In the genomic region with DNA sequence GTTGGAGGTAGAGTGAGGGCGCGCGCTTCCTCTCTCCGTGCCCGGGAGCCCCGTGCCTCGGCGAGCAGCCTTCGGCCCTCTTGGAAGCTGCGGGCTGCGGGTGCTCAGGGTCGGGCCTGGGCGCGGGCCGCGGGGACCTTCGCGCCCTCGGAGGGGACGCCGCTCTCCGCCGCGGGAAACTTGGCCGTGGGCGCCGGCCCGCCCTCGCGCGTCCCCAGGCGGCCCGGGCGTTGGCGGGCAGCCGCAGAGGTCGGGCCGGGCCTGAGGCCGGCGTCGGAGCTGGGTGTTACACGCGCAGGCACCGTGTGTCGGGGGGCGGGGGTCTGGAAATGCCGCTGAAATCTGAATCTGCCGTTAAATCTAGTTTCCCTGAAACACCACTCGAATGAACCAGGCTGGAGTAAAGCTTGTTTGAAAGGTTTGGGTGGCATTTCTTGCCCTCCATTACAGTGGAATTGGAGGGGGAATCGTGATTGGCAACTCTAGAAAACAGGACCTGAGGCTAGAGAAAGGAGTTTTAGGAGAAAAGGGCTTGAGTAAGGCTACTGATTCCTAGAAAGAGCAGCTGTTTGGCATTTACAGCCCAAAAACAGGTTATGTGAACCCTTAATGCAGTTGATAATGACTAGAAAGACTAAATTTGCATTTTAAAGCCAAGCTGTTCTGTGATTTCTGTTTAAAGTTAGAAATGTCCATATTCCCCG, we compare ENCODE assay signal across 9 mouse cellular contexts. TPM values are rescaled to one million over a fixed set of nuclear protein-coding genes. Genes with fewer than 3 reads are reported as not detected.
DNase-seq lines count a peak whose midpoint lies in the region; ATAC-seq and TF ChIP-seq lines count a peak whose summit lies in the region.
"Had no signal": no experiment of that assay in that cellular context is flagged by ENCODE, and none has a peak within 500 bp of the region (broad histone marks: within the 10 kb centered on the region; RNA-seq: fewer than 3 reads in every experiment).

No protein-coding gene starts in this region.

- H3K4me3 ChIP-seq in CH12.LX (replicated peaks in 1 of 3; ENCODE audit: low read depth in 2 of 3, low read length in 2 of 3, poor library complexity in 1 of 3), result peak overlapping the region; percentile 88 to 98 (median 89)
- H3K4me3 ChIP-seq in heart, embryonic 14.5 days (ENCODE audit: control insufficient read depth in 1 of 2, insufficient read depth in 1 of 2, low read depth in 1 of 2, low read length in 2 of 2), result peak overlapping the region; percentile 63 to 90
- H3K4me3 ChIP-seq in liver, adult 2 months (ENCODE audit: insufficient read depth, low read depth, low read length), result peak overlapping the region; percentile 89
- H3K4me3 ChIP-seq in myocyte, result peak overlapping the region; percentile 83

- no peaks in the 10 kb centered on the region for H3K9me3 ChIP-seq in CH12.LX (replicated peaks; ENCODE audit: low read length)
- no peaks in the 10 kb centered on the region for H3K9me3 ChIP-seq in heart, embryonic 14.5 days (ENCODE audit: control insufficient read depth, low read length)

- H3K27me3 ChIP-seq in CH12.LX (replicated peaks) (no peaks in the 10 kb centered on the region), myocyte (ENCODE audit: control insufficient read depth, insufficient read depth, insufficient read length) (no peaks in the 10 kb centered on the region)
- H3K27me3 ChIP-seq in heart, embryonic 14.5 days (ENCODE audit: control insufficient read depth, insufficient read depth, low read length), result no peaks in the 10 kb centered on the region
- no peaks in the 10 kb centered on the region for H3K27me3 ChIP-seq in liver, adult 2 months (ENCODE audit: control insufficient read depth, insufficient read depth, low read length)

- H3K27ac ChIP-seq in CH12.LX (ENCODE audit: insufficient read depth, low read depth), result peak overlapping the region; percentile 67
- H3K27ac ChIP-seq in heart, embryonic 14.5 days (replicated peaks in 1 of 2; ENCODE audit: control insufficient read depth in 1 of 2, insufficient read depth in 1 of 2, low read depth in 2 of 2, low read length in 2 of 2), result peak overlapping the region; percentile 78 to 96
- peak overlapping the region; percentile 85 for H3K27ac ChIP-seq in liver, adult 2 months (replicated peaks; ENCODE audit: insufficient read depth, low read depth, low read length)

- TF ChIP-seq CTCF in CH12.LX (conservative IDR thresholded peaks at IDR 0.05 in 1 of 2, IDR thresholded peaks at IDR 0.05 in 1 of 2; ENCODE audit: low read depth in 2 of 2, low read length in 2 of 2), result no peak
- no peak for TF ChIP-seq CTCF in liver, adult 2 months (IDR thresholded peaks at IDR 0.05; ENCODE audit: low read depth, low read length)

- no peak for TF ChIP-seq RAD21 in CH12.LX (IDR thresholded peaks at IDR 0.05; ENCODE audit: low read depth, low read length)

- DNase-seq in gastrocnemius, adult 18-20 months (ENCODE audit: low spot score), result peak; percentile 52
- no peak for DNase-seq in gastrocnemius, postnatal 25 days
- peak; percentile 18 for DNase-seq in CH12.LX (ENCODE audit: extremely low read depth)
- peak; percentile 57 for DNase-seq in embryo, embryonic 9.5 days (ENCODE audit: extremely low spot score)
- DNase-seq in liver, adult 2 months (ENCODE audit: extremely low read depth, low read depth, low spot score), result peak; percentile 31
- DNase-seq in cerebellum, adult 11-12 months, result no peak

- H3K4me2 ChIP-seq in CH12.LX (ENCODE audit: insufficient read depth, low read depth, poor library complexity, severe bottlenecking), result peak overlapping the region; percentile 95; the same call in 1 of the 2 replicates
- peak overlapping the region; percentile 87 for H3K4me2 ChIP-seq in heart, embryonic 14.5 days (ENCODE audit: low read length)
- peak overlapping the region; percentile 85 for H3K4me2 ChIP-seq in myocyte (ENCODE audit: low read depth)

- in situ Hi-C loops in CH12.LX (cut with MboI; ENCODE audit: low pct_ligation_motif_present, low pct_unique_long_range_greater_than_20kb, low sequenced_read_pairs), result loop anchor here (10.0 kb wide), 1 partner anchor 62 kb away; the partner anchor contains the start of gene Msgn1

- peaks cover 54% of the 10 kb centered on the region for H3K79me2 ChIP-seq in CH12.LX (replicated peaks; ENCODE audit: control insufficient read depth, extremely low read depth, insufficient read depth, poor library complexity, severe bottlenecking)
- H3K79me2 ChIP-seq in liver, adult 2 months (ENCODE audit: control insufficient read depth, insufficient read depth, low read length), result peaks cover 8% of the 10 kb centered on the region; the same call in 1 of the 2 replicates
- peaks cover 85% of the 10 kb centered on the region for H3K79me2 ChIP-seq in myocyte (ENCODE audit: control insufficient read depth, insufficient read depth)

- TF ChIP-seq POLR2A in CH12.LX (IDR thresholded peaks at IDR 0.05; ENCODE audit: low read depth, low read length) (no peak), myocyte (IDR thresholded peaks at IDR 0.05; ENCODE audit: insufficient read length, low read depth) (no peak)
- TF ChIP-seq POLR2A in liver, adult 2 months (IDR thresholded peaks at IDR 0.05; ENCODE audit: extremely low read depth, insufficient read depth, low read length), result no peak

- H3ac ChIP-seq in myocyte (ENCODE audit: control insufficient read depth, insufficient read length), result peak overlapping the region; percentile 36

- ATAC-seq in heart, embryonic 14.5 days (ENCODE audit: insufficient number of reproducible peaks, insufficient read depth, low FRiP score, low read depth), result peak; percentile 55

- H3K36me3 ChIP-seq in CH12.LX (replicated peaks in 1 of 2; ENCODE audit: control insufficient read depth in 1 of 2, insufficient read depth in 1 of 2, low read length in 1 of 2) (peaks cover 0 to 7% of the 10 kb centered on the region in 2 experiments), myocyte (ENCODE audit: control insufficient read depth, insufficient read depth) (peaks cover 2% of the 10 kb centered on the region)
- peaks cover 2% of the 10 kb centered on the region; the same call in 1 of the 2 replicates for H3K36me3 ChIP-seq in heart, embryonic 14.5 days (ENCODE audit: control insufficient read depth, insufficient read depth, low read length)
- H3K36me3 ChIP-seq in liver, adult 2 months (ENCODE audit: control insufficient read depth, insufficient read depth, low read length), result peaks cover 3% of the 10 kb centered on the region; the same call in 1 of the 2 replicates

- no peak for TF ChIP-seq EP300 in CH12.LX (IDR thresholded peaks at IDR 0.05; ENCODE audit: low read length)

- peaks cover 0 to 33% of the 10 kb centered on the region in 2 experiments; a peak in 2 of 4 replicates for H3K4me1 ChIP-seq in CH12.LX (ENCODE audit: control insufficient read depth in 1 of 2, insufficient read depth in 2 of 2)
- peaks cover 2 to 27% of the 10 kb centered on the region in 2 experiments; a peak in 3 of 4 replicates for H3K4me1 ChIP-seq in heart, embryonic 14.5 days (ENCODE audit: control insufficient read depth in 2 of 2, insufficient read depth in 2 of 2, low read length in 2 of 2)
- H3K4me1 ChIP-seq in liver, adult 2 months (ENCODE audit: control insufficient read depth, insufficient read depth, low read length), result peaks cover 10% of the 10 kb centered on the region

- peak overlapping the region; percentile 93 for H3K9ac ChIP-seq in CH12.LX (ENCODE audit: insufficient read depth, low read depth)
- H3K9ac ChIP-seq in heart, embryonic 14.5 days (ENCODE audit: low read length), result peak overlapping the region; percentile 97
- peak overlapping the region; percentile 91 for H3K9ac ChIP-seq in liver, adult 2 months (ENCODE audit: low read depth, low read length)

- under 1% methylated on average over 46 of the region's 51 CpGs for WGBS in heart, embryonic 14.5 days
- under 1% methylated on average over 51 of the region's 51 CpGs for WGBS in liver, adult 2 months

- dilution Hi-C loops in CH12.LX (cut with MboI; ENCODE audit: extremely low pct_ligation_motif_present, extremely low pct_unique_long_range_greater_than_20kb, low sequenced_read_pairs), result no loop called here

TF ChIP-seq in CH12.LX, 34 proteins besides CTCF, POLR2A, EP300 and RAD21 (continues in another document):
- TF ChIP-seq E2F4 (IDR thresholded peaks at IDR 0.05; ENCODE audit: insufficient replicate concordance, low read depth, low read length), result no peak
- no peak for TF ChIP-seq RCOR1 (conservative IDR thresholded peaks at IDR 0.05; ENCODE audit: low read depth, low read length)
- no peak for TF ChIP-seq ZC3H11A (IDR thresholded peaks at IDR 0.05; ENCODE audit: low read depth, low read length)

TF ChIP-seq in myocyte, 11 proteins besides CTCF, POLR2A, EP300 and RAD21:
- TF ChIP-seq MYOG (IDR thresholded peaks at IDR 0.05; ENCODE audit: control insufficient read depth in 1 of 3, insufficient read depth in 1 of 3, insufficient read length in 2 of 3, low read depth in 2 of 3), result no peak
- TF ChIP-seq E2F4 (IDR thresholded peaks at IDR 0.05; ENCODE audit: insufficient read depth), result no peak

RNA-seq across cellular contexts. Expression of gene Smc6, which starts 0.7 kb away (rescaled TPM):
- 10 to 100 TPM; 27.1 to 35.7 TPM for total RNA-seq in gastrocnemius, adult 18-20 months (2021)
- 10 to 100 TPM; 25.4 to 31.7 TPM for total RNA-seq in gastrocnemius, postnatal 25 days (2021)
- 48.9 and 50.1 TPM in 2 replicates for total RNA-seq in CH12.LX (2012; rRNA removed)
- total RNA-seq in CH12.LX (2014; rRNA removed), result 47.9 and 55.8 TPM in 2 replicates
- polyA plus RNA-seq in CH12.LX (2012; ENCODE audit: insufficient read length, low read depth), result 62.9 and 84.4 TPM in 2 replicates
- 106 and 108 TPM in 2 replicates for polyA plus RNA-seq in heart, embryonic 14.5 days (2014; fragmentation: Nextera tagmentation; extraction: Ambion mirVana)
- total RNA-seq in liver, adult 2 months (2014; rRNA removed), result 21.3 and 22.7 TPM in 2 replicates
- 1.9 and 2.1 TPM in 2 replicates for polyA plus RNA-seq in liver, adult 2 months (2012; rRNA removed)
- 11.2 TPM for polyA plus RNA-seq in myocyte (2012; fragmentation: generic; extraction: Trizol)

RNA-seq across cellular contexts. Expression of gene Gen1, which starts 0.8 kb away (rescaled TPM):
- total RNA-seq in gastrocnemius, adult 18-20 months (2021), result 1 to 10 TPM; 2.4 to 4.6 TPM
- total RNA-seq in gastrocnemius, postnatal 25 days (2021), result 1 to 10 TPM; 2.5 to 3.2 TPM
- total RNA-seq in CH12.LX (2012; rRNA removed) (13.2 and 16.8 TPM in 2 replicates), CH12.LX (2014; rRNA removed) (14.4 and 14.8 TPM in 2 replicates)
- polyA plus RNA-seq in CH12.LX (2012; ENCODE audit: insufficient read length, low read depth) (14.3 and 15.3 TPM in 2 replicates), myocyte (2012; fragmentation: generic; extraction: Trizol) (1.8 TPM)
- polyA plus RNA-seq in heart, embryonic 14.5 days (2014; fragmentation: Nextera tagmentation; extraction: Ambion mirVana), result 6.1 and 11.2 TPM in 2 replicates
- total RNA-seq in liver, adult 2 months (2014; rRNA removed), result 0.74 TPM in 2 replicates
- polyA plus RNA-seq in liver, adult 2 months (2012; rRNA removed), result 0.05 and 0.14 TPM in 2 replicates

RNA-seq across cellular contexts. Expression of gene Msgn1, which starts 57.7 kb away (rescaled TPM):
- not detected for total RNA-seq in gastrocnemius, adult 18-20 months (2021)
- total RNA-seq in gastrocnemius, postnatal 25 days (2021), result not detected
- total RNA-seq in CH12.LX (2012; rRNA removed) (not detected in 2 replicates), CH12.LX (2014; rRNA removed) (not detected in 2 replicates)
- polyA plus RNA-seq in CH12.LX (2012; ENCODE audit: insufficient read length, low read depth) (not detected in 2 replicates), myocyte (2012; fragmentation: generic; extraction: Trizol) (not detected)
- 0.35 and 0.47 TPM in 2 replicates for polyA plus RNA-seq in heart, embryonic 14.5 days (2014; fragmentation: Nextera tagmentation; extraction: Ambion mirVana)
- total RNA-seq in liver, adult 2 months (2014; rRNA removed), result not detected in 2 replicates
- polyA plus RNA-seq in liver, adult 2 months (2012; rRNA removed), result not detected in 2 replicates
- total RNA-seq: layer of hippocampus, postnatal 14 days had no signal

Comparison
In these comparisons a context has a peak if more than half of its experiments do, and no peak if none do; other contexts are left out.
1. DNase-seq: peak in gastrocnemius, adult 18-20 months (single experiment), CH12.LX (single experiment), embryo, embryonic 9.5 days (single experiment) and liver, adult 2 months (single experiment); none in gastrocnemius, postnatal 25 days (single experiment) and cerebellum, adult 11-12 months (single experiment).
2. Peak in every context shown above with its lines, with median percentiles within 50 percentile points of each other: H3K27ac ChIP-seq, H3K4me2 ChIP-seq, H3K4me3 ChIP-seq and H3K9ac ChIP-seq.